Mouse (Mus musculus): ENCODE data around the gene Astn2.
A peak's percentile ranks its signal among the peaks of the same experiment; 100 is the strongest.

Astn2 gene

DNA sequence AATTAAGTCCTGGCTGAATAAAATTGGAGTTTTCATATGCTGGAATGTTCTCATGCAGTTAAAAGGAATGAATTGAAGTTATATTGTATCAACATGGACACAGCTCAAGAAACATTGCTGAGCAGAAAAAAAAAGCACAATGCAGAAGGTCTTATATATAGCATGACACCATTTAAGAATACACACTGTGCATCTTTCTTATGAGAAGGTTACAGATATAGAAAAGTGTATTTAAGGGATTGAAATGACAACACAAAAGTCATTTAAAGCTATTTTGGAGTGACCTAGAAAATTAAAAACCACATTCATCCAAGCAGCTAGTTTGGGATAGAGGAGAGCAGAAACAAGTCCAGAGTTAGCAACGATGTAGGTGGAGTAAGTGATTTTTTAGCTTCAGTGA lies 571.4 kb downstream of the Astn2 start:
- no peak for DNase-seq

DNA sequence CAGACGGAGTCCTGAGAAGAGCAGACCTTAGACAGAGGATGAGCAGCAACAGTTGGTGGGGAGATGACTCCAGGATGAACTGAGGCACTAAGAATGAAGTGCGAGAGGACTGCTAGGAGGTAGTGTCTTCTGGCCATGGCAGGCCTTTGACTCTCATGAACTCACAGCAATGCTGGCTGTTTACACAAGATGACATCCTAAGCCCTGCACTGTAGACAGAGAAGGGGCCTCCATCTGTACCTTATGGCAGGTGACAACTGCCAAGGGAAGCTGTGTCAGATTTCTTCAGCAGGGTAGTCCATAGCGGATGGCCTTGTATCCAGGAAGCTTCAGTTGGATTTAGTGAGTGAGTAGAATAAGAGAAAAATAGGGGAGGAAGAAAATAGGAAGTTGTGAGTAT lies 572.5 kb downstream of the Astn2 start:
- DNase-seq: no peak

DNA sequence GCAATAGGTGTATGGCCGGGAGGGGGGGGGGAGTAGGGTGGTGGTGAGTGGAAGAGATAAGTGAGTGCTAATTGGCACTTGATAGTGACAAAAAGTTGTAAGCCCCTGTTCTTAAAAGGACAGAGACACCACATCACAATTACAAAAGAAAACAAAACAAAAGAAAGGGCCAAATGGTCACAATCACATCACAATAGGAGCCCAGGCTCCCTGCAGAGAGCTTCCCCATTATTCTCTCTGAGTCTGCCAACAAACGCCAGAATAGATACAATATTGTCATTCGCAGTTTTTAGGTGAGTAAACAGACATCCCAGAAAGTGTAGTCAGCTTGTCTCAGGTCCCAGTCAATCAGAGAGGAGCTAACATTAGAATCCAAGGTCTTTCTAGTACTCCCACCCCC lies 573.9 kb downstream of the Astn2 start:
- no peak for DNase-seq

- no peak for DNase-seq
These were observed 583.3 kb downstream of the Astn2 start for GRCm38 (mm10) chr4:65821070-65821469.

DNA sequence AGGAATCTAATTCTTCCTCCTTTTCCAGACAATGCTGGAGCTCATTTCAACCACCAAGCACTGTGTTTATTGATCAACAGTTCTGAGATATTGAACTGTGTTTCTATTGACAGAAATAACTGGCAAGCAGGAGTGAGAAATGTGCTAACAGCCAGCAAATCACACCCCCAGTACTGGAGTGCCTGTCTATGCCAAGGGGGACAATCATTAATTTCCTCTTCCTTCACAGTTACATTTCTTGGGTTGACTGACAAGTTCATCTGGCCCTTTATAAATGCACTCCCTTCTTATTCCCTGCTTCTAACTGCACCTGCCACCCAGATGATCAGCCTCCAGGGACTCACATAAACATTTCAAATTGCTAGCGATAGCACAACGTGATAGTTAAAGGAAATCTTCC lies 584.2 kb downstream of the Astn2 start:
- no peak for DNase-seq

DNA sequence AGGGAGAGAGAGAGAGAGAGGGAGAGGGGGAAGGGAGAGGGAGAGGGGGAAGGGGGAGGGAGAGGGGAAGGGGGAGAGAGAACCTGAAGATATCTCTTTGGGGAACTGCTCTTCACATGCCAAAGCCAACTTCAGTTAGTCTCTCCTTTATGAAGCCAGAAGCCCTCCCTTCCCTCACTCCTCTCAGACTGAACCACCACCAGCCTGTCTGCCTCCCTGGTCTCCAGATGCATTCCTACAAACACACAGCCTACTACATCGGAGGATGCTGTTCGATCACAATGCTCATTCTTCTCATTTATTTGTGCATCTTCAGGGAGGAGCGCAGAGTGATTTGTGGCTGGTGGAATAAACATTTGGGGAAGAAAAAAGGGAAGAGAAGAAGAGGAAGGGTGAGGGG lies 584.6 kb downstream of the Astn2 start:
- no peak for DNase-seq

GRCm38 (mm10) chr4:65814176-65814535 lies 590.3 kb downstream of the Astn2 start:
- no peak for DNase-seq

- DNase-seq: no peak
These were observed 590.8 kb downstream of the Astn2 start for GRCm38 (mm10) chr4:65813500-65814175.

GRCm38 (mm10) chr4:65807341-65807740 lies 597.1 kb downstream of the Astn2 start:
- DNase-seq: no peak

DNA sequence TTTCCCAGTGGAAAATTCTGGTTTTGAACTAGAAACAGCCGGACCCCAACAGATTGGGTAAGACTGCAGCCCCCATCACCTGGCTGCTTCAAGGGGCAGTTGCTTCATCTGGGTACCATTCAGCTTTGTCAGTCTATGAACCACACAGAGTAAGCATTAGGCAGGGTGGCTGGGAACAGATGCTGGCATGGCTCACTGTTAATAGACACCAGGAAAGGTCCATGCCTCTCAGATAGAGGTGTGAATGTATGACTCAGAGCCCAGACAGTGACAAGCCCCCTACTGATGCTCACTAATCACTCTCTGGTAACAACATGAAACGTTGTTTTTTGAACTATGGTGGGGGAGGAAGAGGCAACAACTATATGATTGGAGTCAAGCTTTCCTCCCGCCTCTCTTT lies 603.2 kb downstream of the Astn2 start:
- no peak for DNase-seq

DNA sequence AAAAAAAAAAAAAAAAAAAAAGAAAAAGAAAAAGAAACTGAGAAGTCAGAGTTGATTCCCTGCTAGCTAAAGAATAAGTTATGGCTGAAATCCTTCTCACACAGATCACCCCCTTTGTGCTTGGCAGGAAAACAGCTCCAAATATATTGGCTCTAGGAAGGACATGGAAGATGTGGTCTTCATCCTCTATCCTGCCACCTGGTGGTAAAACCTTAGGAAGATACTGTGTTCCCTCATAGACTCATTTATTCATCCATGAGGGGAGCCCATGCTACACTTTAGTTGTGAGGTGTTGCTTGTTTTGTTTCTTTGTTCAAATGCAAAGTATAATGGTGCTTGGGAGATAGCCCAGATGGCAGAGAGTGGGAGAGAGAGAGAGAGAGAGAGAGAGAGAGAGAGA lies 613.4 kb downstream of the Astn2 start:
- DNase-seq: peak; percentile 17

GRCm38 (mm10) chr4:65773368-65774010 lies 630.9 kb downstream of the Astn2 start:
- no peak for DNase-seq

GRCm38 (mm10) chr4:65770952-65771351 lies 633.5 kb downstream of the Astn2 start:
- no peak for DNase-seq

DNA sequence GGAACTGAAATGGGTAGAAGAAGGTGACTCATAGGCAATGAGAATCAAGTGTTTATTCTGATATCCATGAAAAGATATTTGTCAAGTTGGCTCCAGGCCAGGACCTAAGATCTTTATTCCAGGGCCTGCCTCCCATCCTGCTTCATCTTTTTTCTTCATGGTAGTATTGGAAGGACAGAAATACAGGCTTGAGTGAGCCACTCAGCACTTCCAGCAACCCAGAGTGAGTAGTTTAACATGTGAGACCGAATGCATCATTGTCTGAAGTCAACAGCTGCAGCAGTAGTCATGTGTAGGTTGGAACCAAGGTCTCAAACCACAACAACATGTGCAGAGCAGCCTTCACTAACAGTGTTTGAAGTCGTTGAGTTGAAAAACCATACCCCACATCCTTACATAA lies 636.5 kb downstream of the Astn2 start:
- DNase-seq: no peak

- DNase-seq: no peak
These were observed 637.0 kb downstream of the Astn2 start for GRCm38 (mm10) chr4:65767431-65767830.

DNA sequence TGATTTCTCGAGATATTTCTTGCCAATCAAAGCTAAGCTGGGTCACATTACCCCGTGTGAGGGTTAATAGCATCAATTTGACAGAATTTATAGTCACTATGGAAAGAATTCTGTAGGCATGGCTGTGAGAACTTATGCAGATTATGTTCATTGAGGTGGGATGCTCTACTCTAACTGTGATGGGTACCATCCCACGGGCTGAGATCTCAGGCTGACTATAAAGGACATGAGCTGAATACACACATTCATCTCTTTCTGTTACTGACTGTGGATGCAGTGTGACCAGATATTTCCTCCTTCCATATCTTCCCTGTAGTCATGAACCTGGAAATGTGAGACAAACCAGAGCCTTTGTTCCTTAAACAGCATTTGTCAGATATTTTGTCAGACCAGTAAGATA lies 639.1 kb downstream of the Astn2 start:
- no peak for DNase-seq

GRCm38 (mm10) chr4:65764275-65764674 lies 640.1 kb downstream of the Astn2 start:
- DNase-seq: no peak

GRCm38 (mm10) chr4:65763823-65764222 lies 640.6 kb downstream of the Astn2 start:
- no peak for DNase-seq

- no peak for DNase-seq
These were observed 642.3 kb downstream of the Astn2 start for GRCm38 (mm10) chr4:65762116-65762515.

GRCm38 (mm10) chr4:65761658-65762057 lies 642.8 kb downstream of the Astn2 start:
- DNase-seq: no peak

DNA sequence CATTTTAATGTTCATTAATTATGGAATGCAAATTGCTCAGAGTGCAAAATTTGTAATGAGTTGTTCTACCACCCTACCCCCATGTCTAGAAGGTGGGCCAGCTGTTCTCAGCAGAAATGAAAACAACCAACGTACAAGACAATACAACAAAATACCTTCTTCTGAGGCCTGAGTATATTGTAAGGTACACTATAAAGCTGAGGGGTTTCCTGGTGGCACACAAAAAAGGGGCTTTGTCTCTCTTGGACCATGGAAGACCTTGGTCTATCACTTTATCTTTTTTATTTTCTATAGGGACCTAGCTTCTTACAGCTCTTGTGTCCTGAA lies 645.6 kb downstream of the Astn2 start:
- DNase-seq: no peak

- peak; percentile 15 for DNase-seq
These were observed 646.1 kb downstream of the Astn2 start for GRCm38 (mm10) chr4:65758174-65758874.

DNA sequence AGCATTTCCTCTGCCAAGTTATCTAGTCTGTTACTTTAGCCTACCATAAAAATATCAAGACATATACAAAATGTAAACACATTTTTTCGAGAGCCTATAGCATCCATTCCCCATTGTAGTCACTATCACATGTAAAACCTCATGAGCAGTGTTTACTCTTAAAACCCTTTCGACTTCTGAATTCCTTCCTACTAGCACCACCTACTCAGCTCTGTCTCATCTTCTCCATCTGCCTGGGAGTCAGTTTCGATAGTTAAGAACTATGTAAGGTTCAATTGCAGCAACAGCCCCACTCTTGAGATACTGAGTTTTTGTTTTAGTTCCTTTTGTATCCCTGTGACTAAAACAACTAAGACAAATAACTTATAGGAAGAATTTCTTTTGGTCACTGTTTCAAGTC lies 651.5 kb downstream of the Astn2 start:
- no peak for DNase-seq

DNA sequence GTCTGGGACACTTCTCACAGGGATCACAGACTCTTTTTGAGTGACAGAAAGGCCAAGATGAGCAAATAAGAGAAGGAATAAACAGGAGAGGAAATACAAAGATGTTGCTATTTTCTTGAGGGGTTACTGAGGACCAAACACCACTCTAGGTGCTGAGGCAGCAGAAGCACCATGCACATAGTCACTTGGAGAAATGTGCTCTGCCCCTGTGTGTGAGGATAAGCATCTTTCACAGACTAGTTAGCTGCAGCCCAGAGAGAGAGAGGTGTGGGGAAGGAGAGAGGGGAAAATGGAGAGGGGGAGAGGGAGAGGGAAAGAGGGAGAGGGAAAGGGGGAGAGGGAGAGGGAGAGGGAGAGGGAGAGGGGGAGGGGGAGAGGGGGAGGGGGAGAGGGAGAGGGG lies 659.6 kb downstream of the Astn2 start:
- no peak for DNase-seq
